Mouse (Mus musculus): Measurements from ENCODE around the gene Brap. TPM values are rescaled to one million over a fixed set of nuclear protein-coding genes. Genes with fewer than 3 reads are reported as not detected.
A peak's percentile ranks its signal among the peaks of the same experiment; 100 is the strongest.

Brap gene
- polyA plus RNA-seq, 1 experiment from 2014 or later, result 22.7 TPM

DNA sequence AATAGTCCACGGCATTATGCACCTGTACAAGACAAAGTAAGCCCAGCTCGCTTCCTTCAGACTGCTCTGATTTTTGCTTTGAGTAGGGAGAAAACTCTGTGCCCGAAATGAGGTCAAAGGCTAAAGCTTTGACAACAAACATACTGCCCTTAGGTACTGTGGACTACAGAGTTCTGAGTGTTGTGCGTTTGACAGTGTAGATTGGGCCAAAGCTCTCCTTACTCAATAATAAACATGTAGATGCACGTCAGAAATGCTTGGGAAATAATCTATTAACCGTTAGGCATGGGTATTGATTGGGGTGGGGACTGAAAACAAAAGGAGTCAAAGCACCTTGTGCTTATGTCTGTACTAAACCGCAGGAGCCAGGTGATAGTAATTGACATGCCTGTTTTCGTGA lies 3.1 kb downstream of the Brap start:
- Histone ChIP-seq H3K4me3 (ENCODE audit: low read depth, low read length) (no peak overlapping the region), H3K4me2 (ENCODE audit: low read depth, low read length) (no peak overlapping the region), H3K27me3 (ENCODE audit: control insufficient read depth, insufficient read depth, low read depth, low read length) (no peaks in the 10 kb centered on the region), H3K9me3 (replicated peaks; ENCODE audit: control insufficient read depth, low read length) (no peaks in the 10 kb centered on the region), H3K36me3 (ENCODE audit: control insufficient read depth, insufficient read depth) (peaks cover 28% of the 10 kb centered on the region), H3K9ac (ENCODE audit: low read depth, low read length) (no peak overlapping the region), H3K4me1 (ENCODE audit: control insufficient read depth, low read depth, low read length) (peaks cover 16% of the 10 kb centered on the region), H3K27ac (ENCODE audit: low read length) (no peak overlapping the region)
- ATAC-seq (ENCODE audit: low read depth), result no peak
- 74% methylated on average over 8 of the region's 8 CpGs for WGBS (ENCODE audit: insufficient replicate concordance)

DNA sequence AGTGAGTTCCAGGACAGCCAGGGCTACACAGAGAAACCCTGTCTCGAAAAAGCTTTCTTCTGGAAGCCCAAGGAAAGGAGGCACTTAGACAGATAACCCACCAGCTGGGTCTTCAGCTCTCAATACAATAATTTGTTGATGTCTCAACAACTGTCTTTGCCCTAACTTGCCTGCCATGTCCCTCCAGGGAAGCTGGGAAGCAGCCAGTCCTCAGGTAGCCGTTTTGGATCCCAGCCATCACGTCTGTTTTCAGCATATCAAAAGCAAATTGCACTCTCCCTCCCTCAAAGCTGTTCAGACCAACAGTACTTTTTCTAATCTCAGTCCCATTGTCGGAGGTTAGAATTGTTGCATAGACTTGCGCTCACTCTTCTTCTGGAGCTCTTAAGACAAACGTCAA lies 3.7 kb downstream of the Brap start:
- no peak overlapping the region for H3K4me3 ChIP-seq (ENCODE audit: low read depth, low read length)
- 86% methylated on average over 6 of the region's 6 CpGs for WGBS (ENCODE audit: insufficient replicate concordance)
- H3K9ac ChIP-seq (ENCODE audit: low read depth, low read length), result no peak overlapping the region
- no peak overlapping the region for H3K27ac ChIP-seq (ENCODE audit: low read length)
- no peaks in the 10 kb centered on the region for H3K27me3 ChIP-seq (ENCODE audit: control insufficient read depth, insufficient read depth, low read depth, low read length)
- no peaks in the 10 kb centered on the region for H3K9me3 ChIP-seq (replicated peaks; ENCODE audit: control insufficient read depth, low read length)
- H3K36me3 ChIP-seq (ENCODE audit: control insufficient read depth, insufficient read depth), result peaks cover 28% of the 10 kb centered on the region
- H3K4me2 ChIP-seq (ENCODE audit: low read depth, low read length), result no peak overlapping the region
- H3K4me1 ChIP-seq (ENCODE audit: control insufficient read depth, low read depth, low read length), result peaks cover 16% of the 10 kb centered on the region
- ATAC-seq (ENCODE audit: low read depth), result no peak

DNA sequence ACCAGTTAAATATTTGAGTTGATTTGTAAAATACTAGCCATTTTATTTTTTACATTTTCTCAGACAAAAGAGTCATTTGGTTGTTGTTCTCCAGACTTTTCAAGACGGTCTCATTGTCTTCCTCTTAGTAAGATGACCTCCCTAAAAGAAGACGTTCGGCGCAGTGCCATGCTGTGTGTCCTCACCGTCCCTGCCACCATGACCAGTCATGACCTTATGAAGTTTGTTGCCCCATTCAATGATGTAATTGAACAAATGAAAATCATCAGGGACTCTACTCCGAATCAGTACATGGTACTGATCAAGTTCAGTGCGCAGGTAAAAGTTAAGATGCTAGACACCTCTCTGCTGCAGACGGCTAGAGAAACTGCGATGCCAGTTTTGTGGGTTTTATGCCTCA lies 4.6 kb downstream of the Brap start:
- H3K4me3 ChIP-seq (ENCODE audit: low read depth, low read length), result no peak overlapping the region
- no peak for ATAC-seq (ENCODE audit: low read depth)
- no peak overlapping the region for H3K27ac ChIP-seq (ENCODE audit: low read length)
- H3K9me3 ChIP-seq (replicated peaks; ENCODE audit: control insufficient read depth, low read length), result no peaks in the 10 kb centered on the region
- no peaks in the 10 kb centered on the region for H3K27me3 ChIP-seq (ENCODE audit: control insufficient read depth, insufficient read depth, low read depth, low read length)
- WGBS (ENCODE audit: insufficient replicate concordance), result 86% methylated on average over 9 of the region's 9 CpGs
- H3K9ac ChIP-seq (ENCODE audit: low read depth, low read length), result no peak overlapping the region
- peaks cover 13% of the 10 kb centered on the region for H3K4me1 ChIP-seq (ENCODE audit: control insufficient read depth, low read depth, low read length)
- peaks cover 29% of the 10 kb centered on the region for H3K36me3 ChIP-seq (ENCODE audit: control insufficient read depth, insufficient read depth)
- no peak overlapping the region for H3K4me2 ChIP-seq (ENCODE audit: low read depth, low read length)

DNA sequence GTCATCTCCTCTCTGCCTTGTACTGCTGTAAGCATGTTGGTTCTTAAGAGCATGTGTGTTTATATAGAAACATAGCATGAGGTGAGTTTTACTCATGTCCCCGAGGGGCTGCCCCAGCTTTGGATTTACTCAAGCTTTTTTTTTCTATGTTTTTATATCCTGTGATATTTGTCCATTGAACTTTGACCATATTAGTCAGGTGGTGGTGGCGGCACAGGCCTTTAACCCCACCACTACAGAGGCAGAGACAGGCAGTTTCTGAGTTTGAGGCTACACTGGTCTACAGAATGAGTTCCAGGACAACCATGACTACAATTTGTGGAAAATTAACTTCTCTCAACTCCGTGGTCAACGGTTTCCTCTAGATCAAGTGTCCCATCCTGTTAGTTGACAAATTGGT lies 6.7 kb downstream of the Brap start:
- Histone ChIP-seq H3K4me1 (ENCODE audit: control insufficient read depth, low read depth, low read length) (peaks cover 2% of the 10 kb centered on the region), H3K27ac (ENCODE audit: low read length) (no peak overlapping the region), H3K36me3 (ENCODE audit: control insufficient read depth, insufficient read depth) (peaks cover 34% of the 10 kb centered on the region), H3K4me3 (ENCODE audit: low read depth, low read length) (no peak overlapping the region), H3K27me3 (ENCODE audit: control insufficient read depth, insufficient read depth, low read depth, low read length) (no peaks in the 10 kb centered on the region), H3K4me2 (ENCODE audit: low read depth, low read length) (no peak overlapping the region), H3K9ac (ENCODE audit: low read depth, low read length) (no peak overlapping the region), H3K9me3 (replicated peaks; ENCODE audit: control insufficient read depth, low read length) (no peaks in the 10 kb centered on the region)
- ATAC-seq (ENCODE audit: low read depth), result no peak
- 61% methylated on average over 4 of the region's 4 CpGs for WGBS (ENCODE audit: insufficient replicate concordance)

DNA sequence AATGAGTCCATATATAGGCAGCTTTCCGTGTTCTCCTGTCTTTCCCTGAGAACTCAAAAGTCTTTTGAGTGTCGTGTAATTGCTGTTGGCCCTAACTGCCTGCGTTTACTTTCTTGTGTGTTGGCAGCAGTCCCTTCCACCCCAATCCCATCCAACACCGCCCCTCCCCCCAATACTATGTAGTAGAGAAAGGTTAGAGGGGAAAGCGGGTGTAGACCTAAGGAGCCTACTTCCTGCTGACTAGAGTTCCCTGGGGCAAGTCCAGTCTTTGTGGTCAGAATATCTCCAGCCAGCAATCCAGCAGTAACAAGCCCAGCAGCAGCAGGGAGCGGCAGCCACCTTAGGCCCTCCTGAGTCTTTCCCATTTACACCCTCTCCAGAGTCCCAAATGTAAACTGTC lies 8.0 kb downstream of the Brap start:
- Histone ChIP-seq H3K27me3 (ENCODE audit: control insufficient read depth, insufficient read depth, low read depth, low read length) (no peaks in the 10 kb centered on the region), H3K4me1 (ENCODE audit: control insufficient read depth, low read depth, low read length) (no peaks in the 10 kb centered on the region), H3K9me3 (replicated peaks; ENCODE audit: control insufficient read depth, low read length) (no peaks in the 10 kb centered on the region), H3K27ac (ENCODE audit: low read length) (no peak overlapping the region), H3K9ac (ENCODE audit: low read depth, low read length) (no peak overlapping the region), H3K4me2 (ENCODE audit: low read depth, low read length) (no peak overlapping the region), H3K4me3 (ENCODE audit: low read depth, low read length) (no peak overlapping the region), H3K36me3 (ENCODE audit: control insufficient read depth, insufficient read depth) (peaks cover 27% of the 10 kb centered on the region)
- 75% methylated on average over 6 of the region's 6 CpGs for WGBS (ENCODE audit: insufficient replicate concordance)
- ATAC-seq (ENCODE audit: low read depth), result no peak

DNA sequence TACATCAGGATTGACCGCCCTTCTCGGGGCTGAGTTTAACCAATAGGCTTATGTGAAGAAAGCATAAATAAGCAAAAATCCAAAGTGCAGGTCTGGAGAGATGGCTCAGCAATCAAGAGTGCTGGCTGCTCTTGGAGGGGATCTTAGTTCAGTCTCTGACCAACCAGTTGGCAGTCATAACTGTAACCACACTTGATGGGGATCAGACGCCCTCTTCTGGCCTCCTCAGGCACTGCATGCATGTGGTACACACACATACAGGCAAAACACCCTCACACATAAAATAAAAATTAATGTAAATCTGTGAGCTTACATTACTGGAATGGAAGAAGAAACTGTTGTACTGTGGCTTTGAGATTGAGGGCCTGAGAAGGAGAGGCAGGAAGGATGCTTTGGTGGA lies 10.0 kb downstream of the Brap start:
- Histone ChIP-seq H3K27ac (ENCODE audit: low read length) (no peak overlapping the region), H3K9ac (ENCODE audit: low read depth, low read length) (no peak overlapping the region), H3K4me2 (ENCODE audit: low read depth, low read length) (no peak overlapping the region), H3K9me3 (replicated peaks; ENCODE audit: control insufficient read depth, low read length) (no peaks in the 10 kb centered on the region), H3K27me3 (ENCODE audit: control insufficient read depth, insufficient read depth, low read depth, low read length) (no peaks in the 10 kb centered on the region), H3K36me3 (ENCODE audit: control insufficient read depth, insufficient read depth) (peaks cover 27% of the 10 kb centered on the region), H3K4me1 (ENCODE audit: control insufficient read depth, low read depth, low read length) (no peaks in the 10 kb centered on the region), H3K4me3 (ENCODE audit: low read depth, low read length) (no peak overlapping the region)
- 73% methylated on average over 3 of the region's 3 CpGs for WGBS (ENCODE audit: insufficient replicate concordance)
- ATAC-seq (ENCODE audit: low read depth), result peak; percentile 51; the same call in 1 of the 2 replicates

DNA sequence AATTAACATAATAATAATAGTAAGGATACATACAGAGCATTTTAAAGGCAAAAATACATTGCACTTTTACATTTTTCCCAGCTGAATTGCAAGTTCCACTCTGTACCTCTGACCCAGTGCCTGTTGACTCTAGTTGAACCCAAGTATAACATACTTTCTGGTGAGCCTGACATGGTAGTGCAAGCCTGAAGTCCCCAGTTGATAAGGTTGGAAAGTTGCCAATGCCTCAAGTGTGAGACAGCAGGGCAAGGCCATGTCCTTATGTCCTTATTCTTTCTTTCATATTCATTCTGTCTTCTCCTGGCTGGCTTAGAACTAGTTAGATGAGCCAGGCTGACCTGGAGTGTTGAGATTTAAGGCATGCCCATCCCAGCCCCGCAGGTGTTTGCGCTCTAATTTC lies 21.9 kb downstream of the Brap start:
- no peak overlapping the region for H3K4me3 ChIP-seq (ENCODE audit: low read depth, low read length)
- no peaks in the 10 kb centered on the region; the same call in 1 of the 2 replicates for H3K4me1 ChIP-seq (ENCODE audit: control insufficient read depth, low read depth, low read length)
- H3K9me3 ChIP-seq (replicated peaks; ENCODE audit: control insufficient read depth, low read length), result no peaks in the 10 kb centered on the region
- H3K27ac ChIP-seq (ENCODE audit: low read length), result no peak overlapping the region
- no peak overlapping the region for H3K4me2 ChIP-seq (ENCODE audit: low read depth, low read length)
- H3K9ac ChIP-seq (ENCODE audit: low read depth, low read length), result no peak overlapping the region
- peaks cover 50% of the 10 kb centered on the region for H3K36me3 ChIP-seq (ENCODE audit: control insufficient read depth, insufficient read depth)
- WGBS (ENCODE audit: insufficient replicate concordance), result 90% methylated on average over 2 of the region's 2 CpGs
- ATAC-seq (ENCODE audit: low read depth), result no peak
- H3K27me3 ChIP-seq (ENCODE audit: control insufficient read depth, insufficient read depth, low read depth, low read length), result no peaks in the 10 kb centered on the region

DNA sequence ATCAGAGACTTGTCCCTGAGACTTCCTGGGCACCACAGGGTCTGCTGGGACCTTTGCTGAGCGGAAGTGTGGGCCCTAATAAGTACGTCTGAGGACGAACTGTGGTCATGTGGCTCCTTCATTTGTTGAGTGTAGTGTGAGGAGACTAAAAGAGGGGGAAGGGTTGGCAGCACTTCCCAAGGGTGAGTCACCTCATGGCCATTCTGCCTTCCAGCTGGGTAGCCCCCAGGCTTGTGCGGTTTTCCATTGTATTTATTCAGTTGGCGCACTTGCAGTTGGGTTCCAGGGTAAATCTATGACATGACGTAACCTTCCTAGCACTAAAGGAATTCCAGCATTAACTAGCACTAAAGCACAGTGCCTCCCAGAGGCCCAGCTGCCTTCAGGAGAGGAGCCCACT lies 25.1 kb downstream of the Brap start:
- Histone ChIP-seq H3K9me3 (replicated peaks; ENCODE audit: control insufficient read depth, low read length) (no peaks in the 10 kb centered on the region), H3K9ac (ENCODE audit: low read depth, low read length) (no peak overlapping the region), H3K36me3 (ENCODE audit: control insufficient read depth, insufficient read depth) (peaks cover 42% of the 10 kb centered on the region), H3K27ac (ENCODE audit: low read length) (peak overlapping the region; percentile 58), H3K27me3 (ENCODE audit: control insufficient read depth, insufficient read depth, low read depth, low read length) (no peaks in the 10 kb centered on the region), H3K4me1 (ENCODE audit: control insufficient read depth, low read depth, low read length) (no peaks in the 10 kb centered on the region; the same call in 1 of the 2 replicates), H3K4me2 (ENCODE audit: low read depth, low read length) (no peak overlapping the region), H3K4me3 (ENCODE audit: low read depth, low read length) (no peak overlapping the region)
- ATAC-seq (ENCODE audit: low read depth), result no peak; the same call in 1 of the 2 replicates
- WGBS (ENCODE audit: insufficient replicate concordance), result 82% methylated on average over 6 of the region's 6 CpGs

DNA sequence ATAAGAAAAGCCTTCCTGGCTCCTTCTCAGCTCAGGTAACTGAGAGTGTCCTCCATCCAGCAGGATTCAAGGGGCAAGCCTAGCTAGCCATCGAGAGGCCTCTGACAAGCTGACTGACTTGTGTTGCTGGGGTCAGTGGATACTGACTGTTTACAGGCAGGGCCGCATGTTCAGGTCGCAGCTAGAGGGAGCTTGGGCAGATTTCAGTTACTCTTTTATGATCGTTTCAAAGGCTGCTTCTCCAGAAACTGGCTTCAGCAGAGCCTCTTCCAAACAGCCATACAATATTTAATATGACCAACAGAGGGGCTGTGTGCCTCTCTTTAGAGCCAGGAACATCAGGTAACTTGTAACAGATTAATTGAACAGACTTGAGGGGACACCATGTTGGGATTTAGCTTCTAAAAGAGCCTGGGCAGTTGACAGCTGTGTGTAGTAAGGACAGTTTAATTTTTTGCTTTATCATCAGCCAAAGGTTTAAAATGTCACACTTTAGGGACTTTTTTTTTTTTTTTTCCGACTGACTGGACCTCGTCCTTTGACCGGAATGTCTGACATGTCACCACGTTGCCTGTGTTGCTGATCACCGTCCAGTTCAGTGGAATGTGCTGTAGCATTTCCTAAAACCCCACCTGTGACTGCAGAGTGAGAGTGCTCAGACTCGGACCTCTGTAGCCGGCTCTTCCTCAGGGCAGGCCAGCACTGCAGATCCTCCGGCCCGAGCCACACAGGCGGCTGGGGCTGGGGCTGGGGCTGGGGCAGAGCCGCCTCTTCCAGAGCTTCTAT lies 25.9 kb downstream of the Brap start:
- no peak overlapping the region; the same call in 1 of the 2 replicates for H3K9ac ChIP-seq (ENCODE audit: low read depth, low read length)
- H3K4me1 ChIP-seq (ENCODE audit: control insufficient read depth, low read depth, low read length), result no peaks in the 10 kb centered on the region; the same call in 1 of the 2 replicates
- H3K27ac ChIP-seq (ENCODE audit: low read length), result peak overlapping the region; percentile 58
- peaks cover 35% of the 10 kb centered on the region for H3K36me3 ChIP-seq (ENCODE audit: control insufficient read depth, insufficient read depth)
- 68% methylated on average over 15 of the region's 15 CpGs for WGBS (ENCODE audit: insufficient replicate concordance)
- no peak overlapping the region for H3K4me3 ChIP-seq (ENCODE audit: low read depth, low read length)
- ATAC-seq (ENCODE audit: low read depth), result 0 out of 2 replicates have a peak, but pooled peaks have one; percentile 20
- H3K27me3 ChIP-seq (ENCODE audit: control insufficient read depth, insufficient read depth, low read depth, low read length), result no peaks in the 10 kb centered on the region
- H3K9me3 ChIP-seq (replicated peaks; ENCODE audit: control insufficient read depth, low read length), result no peaks in the 10 kb centered on the region
- no peak overlapping the region for H3K4me2 ChIP-seq (ENCODE audit: low read depth, low read length)

All from liver, embryonic 16.5 days (tissue).